Mouse (Mus musculus) splenic B cell, adult 2 months (primary cell): ENCODE data around the gene Lrmp.
"Not testable (repeated sequence)": the region's sequence is repeated elsewhere in the genome, so short reads cannot be mapped to it uniquely, and the experiment has no call there.

Source experiments
- DNase-seq: peaks from one replicate; pipeline ENCODE4 v3.0.0-alpha.2; 2011; ENCODE audit warnings: low read depth, low spot score
- H3K27me3 ChIP-seq: 2 replicates; pipeline ENCODE4 v1.6.1; 2012; ENCODE audit warnings: mild to moderate bottlenecking, low read length, moderate library complexity, mixed read lengths; ENCODE audit not compliant: control insufficient read depth, poor library complexity, insufficient read depth, severe bottlenecking
- H3K36me3 ChIP-seq: 2 replicates; pipeline ENCODE4 v1.6.1; 2012; ENCODE audit warnings: mild to moderate bottlenecking, low read length, moderate library complexity, mixed read lengths; ENCODE audit not compliant: control insufficient read depth, poor library complexity, insufficient read depth, severe bottlenecking

Lrmp gene

GRCm38 (mm10) chr6:145090201-145090863 is 25.1 kb upstream of the Lrmp start:
- H3K27me3 ChIP-seq, result no peaks in the 10 kb centered on the region
- DNase-seq, result peak; percentile 56

GRCm38 (mm10) chr6:145090928-145091327 is 24.5 kb upstream of the Lrmp start:
- no peaks in the 10 kb centered on the region for H3K27me3 ChIP-seq
- no peaks in the 10 kb centered on the region for H3K36me3 ChIP-seq
- DNase-seq, result peak; percentile 62

More at GRCm38 (mm10) chr6:145090201-145090863, 25.1 kb upstream of the Lrmp start:
- H3K36me3 ChIP-seq, result no peaks in the 10 kb centered on the region

GRCm38 (mm10) chr6:145091998-145092397 is 23.5 kb upstream of the Lrmp start:
- H3K36me3 ChIP-seq, result no peaks in the 10 kb centered on the region
- no peaks in the 10 kb centered on the region for H3K27me3 ChIP-seq
- peak; percentile 39 for DNase-seq

DNA sequence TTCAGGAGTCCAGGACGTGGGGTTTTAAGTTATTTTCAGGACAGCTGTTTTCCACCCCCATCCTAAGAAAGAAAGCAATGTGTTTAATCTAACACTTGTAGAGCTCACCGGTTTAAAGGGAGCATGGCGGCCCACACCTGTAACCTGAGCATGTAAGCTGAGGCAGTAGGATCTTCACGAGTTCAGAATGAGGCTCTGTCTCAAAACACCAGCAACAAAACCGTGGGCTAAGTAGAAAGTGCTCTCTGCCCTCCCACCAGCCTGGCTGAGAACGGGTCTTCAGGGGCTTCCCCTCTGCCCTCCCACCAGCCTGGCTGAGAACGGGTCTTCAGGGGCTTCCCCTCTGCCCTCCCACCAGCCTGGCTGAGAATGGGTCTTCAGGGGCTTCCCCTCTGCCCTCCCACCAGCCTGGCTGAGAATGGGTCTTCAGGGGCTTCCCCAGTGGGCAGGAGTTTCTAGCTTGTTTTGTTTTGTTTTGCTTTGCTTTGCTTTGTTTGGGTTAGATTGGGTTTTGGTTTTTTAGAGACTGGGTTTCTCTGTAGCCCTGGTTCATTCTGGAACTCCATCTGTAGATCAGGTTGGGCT is 22.3 kb upstream of the Lrmp start:
- H3K36me3 ChIP-seq, H3K27me3 ChIP-seq: not testable (repeated sequence)
- DNase-seq, result peak; percentile 30

GRCm38 (mm10) chr6:145094431-145094830 is 21.0 kb upstream of the Lrmp start:
- no peak for DNase-seq
- Histone ChIP-seq H3K36me3 (no peaks in the 10 kb centered on the region), H3K27me3 (no peaks in the 10 kb centered on the region)

DNA sequence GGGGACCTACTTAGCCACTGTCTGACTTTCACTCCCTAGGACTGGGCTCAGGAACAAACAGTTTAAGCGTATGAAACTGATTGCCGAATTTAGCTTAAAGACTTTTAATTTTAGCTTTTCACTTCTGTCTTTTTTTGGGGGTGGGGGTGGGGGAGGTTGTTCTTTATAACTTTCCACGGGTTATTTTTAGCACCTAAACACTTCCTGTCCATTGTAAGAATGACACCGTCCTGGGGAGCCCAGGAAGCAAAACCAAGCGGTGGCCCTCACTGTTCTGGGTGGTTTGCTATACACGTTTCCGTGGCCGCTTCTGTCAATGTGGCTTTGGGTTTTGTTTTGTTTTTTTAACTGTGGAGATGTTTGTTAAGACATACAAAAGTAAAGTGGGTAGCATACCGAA is 14.5 kb upstream of the Lrmp start:
- Histone ChIP-seq H3K27me3 (no peaks in the 10 kb centered on the region), H3K36me3 (no peaks in the 10 kb centered on the region)
- DNase-seq, result peak; percentile 80

DNA sequence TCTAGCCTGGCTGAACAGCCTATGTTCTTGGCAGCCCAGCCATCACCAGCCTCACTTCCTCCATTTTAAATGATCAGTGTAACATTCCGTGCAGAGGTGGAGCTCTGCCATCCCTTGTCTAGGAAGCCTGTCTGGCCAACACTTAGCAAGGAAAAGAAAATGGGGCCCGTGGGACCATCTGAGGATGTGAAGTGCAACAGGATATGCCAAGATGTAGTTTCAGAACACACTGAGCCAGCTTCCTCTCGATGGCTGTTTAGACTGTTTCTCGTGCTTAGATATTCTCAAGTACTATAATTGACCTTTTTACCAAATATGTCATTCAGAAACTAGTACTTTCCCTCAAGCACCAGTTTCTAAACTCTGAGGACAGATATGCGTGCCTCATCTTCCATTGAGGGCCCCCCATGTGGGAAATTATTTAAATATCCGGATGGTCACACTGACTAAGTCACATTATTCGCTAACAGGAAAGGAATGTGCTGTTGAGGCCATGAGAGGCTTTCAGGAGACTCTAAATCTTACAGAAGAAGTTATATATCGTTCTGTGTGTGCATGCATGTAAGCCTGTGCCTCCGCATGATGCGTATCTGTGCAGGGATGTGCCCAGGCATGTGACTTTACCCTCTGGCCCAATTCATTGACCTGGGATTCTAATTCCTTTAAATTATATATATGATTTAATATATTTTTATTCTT is 11.1 kb upstream of the Lrmp start:
- Histone ChIP-seq H3K27me3 (no peaks in the 10 kb centered on the region), H3K36me3 (no peaks in the 10 kb centered on the region)
- peak; percentile 39 for DNase-seq

GRCm38 (mm10) chr6:145105439-145105838 is 10.0 kb upstream of the Lrmp start:
- no peaks in the 10 kb centered on the region for H3K27me3 ChIP-seq
- DNase-seq, result peak; percentile 66
- H3K36me3 ChIP-seq, result no peaks in the 10 kb centered on the region

- Histone ChIP-seq H3K27me3 (no peaks in the 10 kb centered on the region), H3K36me3 (no peaks in the 10 kb centered on the region)
- peak; percentile 42 for DNase-seq
Measured at GRCm38 (mm10) chr6:145106163-145106842, 9.2 kb upstream of the Lrmp start.

DNA sequence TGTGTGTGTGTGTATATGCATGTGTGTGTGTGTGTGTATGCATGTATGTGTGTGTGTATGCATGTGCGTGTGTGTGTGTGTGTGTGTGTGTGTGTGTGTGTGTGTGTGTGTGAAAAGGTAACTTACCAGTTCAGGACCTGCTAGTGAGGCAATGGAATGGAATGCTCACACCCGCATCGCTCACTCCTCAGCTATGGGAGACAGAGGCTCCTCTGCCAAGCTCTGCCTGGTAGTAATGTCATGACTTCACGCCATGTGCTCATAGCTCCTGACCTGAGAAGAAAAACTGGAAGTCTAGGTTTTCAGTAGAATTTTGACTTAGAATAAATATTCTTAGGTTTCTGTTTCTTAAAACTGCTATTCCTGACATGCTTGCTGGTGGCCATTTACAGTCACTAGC is 4.7 kb upstream of the Lrmp start:
- H3K36me3 ChIP-seq, result no peaks in the 10 kb centered on the region
- H3K27me3 ChIP-seq, result no peaks in the 10 kb centered on the region
- DNase-seq, result no peak

DNA sequence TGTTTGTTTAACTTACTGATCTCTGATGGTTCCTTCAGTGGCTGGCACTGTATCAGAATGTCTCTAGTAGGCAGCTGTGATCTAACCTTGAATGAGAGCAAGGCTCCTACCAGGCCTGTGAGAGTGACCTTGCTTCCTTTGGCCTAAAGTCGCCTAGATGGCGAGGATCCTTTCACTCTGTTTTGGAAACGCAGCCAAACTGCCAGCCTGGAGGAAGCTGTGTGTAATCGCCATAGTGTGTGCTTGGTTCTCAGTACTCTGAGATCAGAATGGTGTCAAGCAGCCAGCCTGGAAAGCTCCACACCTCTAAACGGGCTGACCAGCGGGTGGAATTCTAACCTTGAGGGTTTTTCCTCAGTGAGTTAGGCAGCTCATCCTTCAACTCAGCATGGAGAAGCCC is 2.6 kb upstream of the Lrmp start:
- DNase-seq, result no peak

DNA sequence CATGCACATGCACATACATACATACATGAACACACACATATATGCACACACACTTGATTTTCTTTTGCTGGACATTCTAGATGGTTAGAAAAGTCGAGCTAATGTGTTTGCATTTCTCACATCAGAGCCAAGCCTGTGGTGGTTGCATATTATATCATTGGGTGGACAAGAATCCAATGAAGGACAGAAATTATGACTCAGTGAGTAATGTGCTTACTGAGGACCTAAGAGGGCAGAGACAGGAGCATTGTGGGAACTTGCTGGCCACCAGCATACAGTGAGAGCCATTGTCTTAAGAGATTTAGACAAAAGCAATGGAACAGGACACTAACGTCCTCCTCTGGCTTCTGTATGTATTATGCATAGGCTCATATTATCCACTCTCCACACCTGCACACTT is 892 bp upstream of the Lrmp start:
- H3K27me3 ChIP-seq, result no peaks in the 10 kb centered on the region
- no peak for DNase-seq
- no peaks in the 10 kb centered on the region for H3K36me3 ChIP-seq

More for the DNA sequence above, 2.6 kb upstream of the Lrmp start:
- Histone ChIP-seq H3K27me3 (no peaks in the 10 kb centered on the region), H3K36me3 (no peaks in the 10 kb centered on the region)

- Histone ChIP-seq H3K27me3 (no peaks in the 10 kb centered on the region), H3K36me3 (no peaks in the 10 kb centered on the region)
- no peak for DNase-seq
Measured at GRCm38 (mm10) chr6:145116098-145116672, 732 bp downstream of the Lrmp start.

DNA sequence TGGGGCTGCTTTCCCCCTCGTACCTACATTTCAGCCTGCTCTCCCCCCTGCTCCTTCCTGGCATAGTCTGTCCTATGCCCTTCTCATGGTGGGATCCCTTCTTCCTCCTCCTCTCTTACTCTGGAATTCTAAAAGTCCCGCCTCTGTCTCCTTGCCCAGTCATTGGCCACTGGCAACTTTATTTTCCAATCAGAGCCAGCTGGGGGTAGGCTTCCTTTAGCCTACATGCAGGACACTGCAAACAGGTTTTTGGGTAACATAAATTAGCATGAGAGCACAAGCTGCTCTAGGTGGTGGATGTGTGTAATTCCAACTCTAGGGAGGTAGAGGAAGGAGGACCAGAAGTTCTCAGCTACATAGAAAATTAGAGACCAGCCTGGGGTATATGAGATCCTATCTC is 4.6 kb downstream of the Lrmp start:
- Histone ChIP-seq H3K27me3 (no peaks in the 10 kb centered on the region), H3K36me3 (no peaks in the 10 kb centered on the region)
- DNase-seq, result no peak
